ENCODE assay signal across 12 mouse cellular contexts in genomic region chr3:50709415-50709989, GRCm38 (mm10).
DNase-seq lines count a peak whose midpoint lies in the region; ATAC-seq lines count a peak whose summit lies in the region.
"Had no signal": no experiment of that assay in that cellular context is flagged by ENCODE, and none has a peak within 500 bp of the region (broad histone marks: within the 10 kb centered on the region; RNA-seq: fewer than 3 reads in every experiment).

No protein-coding gene starts in this region.

- WGBS in hindbrain, embryonic 10.5 days, result 10% methylated on average over 12 of the region's 12 CpGs
- 7% methylated on average over 12 of the region's 12 CpGs for WGBS in midbrain, embryonic 15.5 days

- no peak overlapping the region for H3K4me3 ChIP-seq in hindbrain, embryonic 10.5 days
- H3K4me3 ChIP-seq in midbrain, embryonic 15.5 days, result no peak overlapping the region
- H3K4me3 ChIP-seq: stomach, embryonic 15.5 days had no signal

- H3K9me3 ChIP-seq in hindbrain, embryonic 10.5 days, result no peaks in the 10 kb centered on the region
- H3K9me3 ChIP-seq in midbrain, embryonic 15.5 days, result no peaks in the 10 kb centered on the region
- H3K9me3 ChIP-seq: stomach, embryonic 15.5 days had no signal

- peak overlapping the region; percentile 64 for H3K27ac ChIP-seq in hindbrain, embryonic 10.5 days
- no peak overlapping the region for H3K27ac ChIP-seq in midbrain, embryonic 15.5 days
- H3K27ac ChIP-seq: stomach, embryonic 15.5 days had no signal

- H3K9ac ChIP-seq in midbrain, embryonic 15.5 days, result no peak overlapping the region
- H3K9ac ChIP-seq: stomach, embryonic 15.5 days had no signal

- DNase-seq in heart, adult 11 months, result peak; percentile 41
- DNase-seq in heart, adult 18-20 months, result no peak
- peak; percentile 47 for DNase-seq in embryo, embryonic 10.5 days (ENCODE audit: low spot score)
- peak; percentile 37 for DNase-seq in hindbrain, embryonic 10.5 days (ENCODE audit: low spot score)
- no peak for DNase-seq in spleen, postnatal 4 days (ENCODE audit: low spot score in 2 of 2)
- no peak for DNase-seq in kidney, adult 9 months
- no peak for DNase-seq in adrenal gland, adult 8-10 months
- DNase-seq: adrenal gland, adult 2 months; cerebellum, adult 9-11 months had no signal

- no peaks in the 10 kb centered on the region for H3K36me3 ChIP-seq in hindbrain, embryonic 10.5 days
- no peaks in the 10 kb centered on the region for H3K36me3 ChIP-seq in midbrain, embryonic 15.5 days (replicated peaks)
- H3K36me3 ChIP-seq: stomach, embryonic 15.5 days had no signal

- 0 out of 2 replicates have a peak, but pooled peaks cover 4% of the 10 kb centered on the region for H3K27me3 ChIP-seq in hindbrain, embryonic 10.5 days (ENCODE audit: insufficient read depth, poor library complexity, severe bottlenecking)
- no peaks in the 10 kb centered on the region for H3K27me3 ChIP-seq in midbrain, embryonic 15.5 days (replicated peaks)
- H3K27me3 ChIP-seq: stomach, embryonic 15.5 days had no signal

- peak; percentile 68 for ATAC-seq in midbrain, embryonic 15.5 days (replicated peaks)
- ATAC-seq: intestine, postnatal 0 days had no signal

- peaks cover 16% of the 10 kb centered on the region for H3K4me1 ChIP-seq in hindbrain, embryonic 10.5 days (replicated peaks)
- peaks cover 4% of the 10 kb centered on the region; the same call in 1 of the 2 replicates for H3K4me1 ChIP-seq in midbrain, embryonic 15.5 days

- peak overlapping the region; percentile 10; the same call in 1 of the 2 replicates for H3K4me2 ChIP-seq in midbrain, embryonic 15.5 days
- H3K4me2 ChIP-seq: stomach, embryonic 15.5 days had no signal

Comparison
In these comparisons a context has a peak if more than half of its experiments do, and no peak if none do; other contexts are left out.
1. DNase-seq: peak in heart, adult 11 months (single experiment), embryo, embryonic 10.5 days (single experiment) and hindbrain, embryonic 10.5 days (single experiment); none in heart, adult 18-20 months (0 of 2), spleen, postnatal 4 days (0 of 2), kidney, adult 9 months (single experiment) and adrenal gland, adult 8-10 months (single experiment).